Mouse (Mus musculus) induced T-regulatory cell, adult 2 months (primary cell): Measurements from ENCODE around the gene Ccdc33.

Experiments
- DNase-seq: peaks from one replicate; pipeline ENCODE4 v3.0.0-alpha.2; 2012; ENCODE audit warnings: low read depth

Ccdc33 gene

GRCm38 (mm10) chr9:58129508-58129907, 10.9 kb upstream of the Ccdc33 start:
- no peak for DNase-seq

DNA sequence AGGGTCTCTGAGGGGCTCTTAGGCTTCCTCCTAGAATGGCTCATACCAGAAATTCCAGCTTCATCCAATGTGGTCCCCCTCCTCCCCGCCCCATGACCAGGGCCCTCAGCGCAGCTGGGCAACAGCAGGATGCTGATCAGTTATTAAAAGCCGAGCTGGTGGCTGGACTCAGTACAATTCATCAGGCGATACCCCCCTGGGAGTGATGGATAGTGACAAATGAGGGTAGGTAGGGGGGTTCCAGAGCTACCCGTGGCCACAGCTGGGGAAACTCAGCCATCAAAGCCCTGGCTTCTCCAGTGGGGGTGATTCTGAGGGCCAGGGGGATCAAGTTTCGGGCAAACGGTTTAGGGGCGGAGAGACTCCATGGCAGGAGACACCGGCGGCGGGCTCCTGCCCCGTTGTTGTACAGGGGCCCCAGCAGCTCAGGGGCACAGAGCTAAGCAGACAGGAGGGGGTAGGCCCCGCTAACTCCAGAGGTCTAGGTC, 10.3 kb upstream of the Ccdc33 start:
- no peak for DNase-seq

DNA sequence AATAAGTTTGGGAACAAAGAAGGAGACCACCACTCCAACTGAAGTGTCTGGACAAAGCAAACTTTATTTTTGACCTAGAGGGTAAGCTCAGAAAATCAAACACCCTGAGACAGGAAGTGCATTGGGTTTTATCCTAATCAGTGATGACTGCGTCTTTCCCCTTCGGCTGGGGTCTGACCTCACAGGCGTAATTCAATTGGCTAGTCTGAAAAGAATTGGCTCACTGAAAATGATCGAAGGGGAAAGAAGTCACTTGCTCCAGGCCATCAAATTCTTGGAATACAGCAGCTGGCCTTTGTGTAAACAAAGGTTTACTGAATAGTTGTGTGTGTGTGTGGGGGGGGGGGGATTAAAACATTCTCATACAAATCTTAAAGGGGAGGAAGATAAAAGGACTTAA, 7.2 kb upstream of the Ccdc33 start:
- no peak for DNase-seq

DNA sequence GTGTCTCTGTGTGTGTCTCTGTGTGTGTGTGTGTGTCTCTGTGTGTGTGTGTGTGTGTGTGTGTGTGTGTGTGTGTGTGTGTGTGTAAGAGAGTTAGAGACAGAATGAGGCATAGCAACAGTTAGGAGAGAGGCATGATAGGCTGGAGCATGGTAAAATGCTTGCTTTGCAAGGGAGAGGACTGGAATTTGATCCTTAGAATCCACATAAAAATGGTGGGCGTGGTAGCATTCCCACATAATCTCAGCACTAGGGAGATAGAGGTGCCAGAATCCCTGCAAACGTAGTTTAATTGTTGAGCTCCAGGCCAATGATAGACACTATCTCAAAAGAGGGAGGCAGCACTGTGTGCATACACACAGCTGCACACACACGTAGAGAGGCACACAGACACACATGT, 6.5 kb upstream of the Ccdc33 start:
- DNase-seq: no peak

DNA sequence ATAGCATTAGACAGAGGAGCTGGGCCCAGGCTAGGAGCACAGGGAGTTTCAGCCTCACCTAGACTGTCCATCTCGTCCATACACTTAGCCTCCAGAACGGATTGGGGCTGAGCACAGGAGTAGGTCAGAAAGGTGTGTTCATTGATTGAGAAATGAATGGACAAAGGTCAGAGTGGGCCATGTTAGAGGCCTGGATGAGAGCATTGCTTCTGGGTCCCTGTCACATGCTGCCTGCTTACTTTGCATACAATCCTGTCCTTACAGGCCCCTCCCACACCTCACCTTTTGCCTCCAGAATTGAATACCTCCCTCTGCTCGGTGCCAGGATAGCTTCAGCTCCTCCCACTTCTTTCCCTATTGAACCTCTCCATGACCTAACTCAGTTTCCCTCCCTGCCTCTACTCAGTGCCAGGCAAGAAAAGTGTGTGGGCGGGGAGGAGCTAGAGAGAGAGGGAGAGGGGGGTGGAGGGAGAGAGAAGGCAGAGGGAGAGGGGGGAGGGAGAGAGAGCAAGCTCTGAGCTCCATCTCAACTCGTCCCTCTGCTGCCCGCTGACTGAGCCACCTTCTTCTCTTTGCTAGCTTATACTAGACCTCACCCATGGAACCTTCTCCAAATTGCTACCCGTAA, 2.5 kb downstream of the Ccdc33 start:
- no peak for DNase-seq

DNA sequence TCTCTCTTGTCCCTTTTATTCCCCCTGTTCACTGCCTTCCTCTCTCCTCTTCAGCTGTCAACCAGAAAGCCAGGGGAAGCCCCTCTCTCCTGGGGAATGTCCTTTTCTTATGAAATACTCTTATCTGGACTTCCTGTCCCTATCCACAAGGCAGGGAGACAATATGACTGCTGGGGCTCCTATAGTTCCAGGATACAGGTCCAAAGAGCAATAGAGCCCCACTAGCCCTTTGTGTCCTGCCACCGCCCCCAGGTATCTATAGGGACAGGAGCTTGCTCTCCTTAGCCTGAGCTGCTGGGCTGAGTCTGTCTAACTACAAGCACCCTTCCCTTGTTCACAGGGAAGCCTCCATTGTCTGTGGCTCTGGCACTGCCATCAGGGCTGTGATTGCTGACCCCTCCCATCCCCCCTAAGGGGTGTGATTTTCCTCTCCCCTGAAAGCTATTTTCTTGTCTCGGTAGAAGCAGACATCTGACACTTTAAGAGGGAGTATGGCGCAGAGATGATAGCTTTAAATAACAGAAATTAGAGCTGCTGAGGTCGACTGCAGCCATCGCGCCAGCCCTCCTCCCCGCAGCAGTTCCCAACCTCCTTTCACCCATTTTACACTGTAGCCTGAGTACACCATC, 3.2 kb downstream of the Ccdc33 start:
- DNase-seq: no peak

- no peak for DNase-seq
These were observed 4.6 kb downstream of the Ccdc33 start for GRCm38 (mm10) chr9:58114019-58114418.

GRCm38 (mm10) chr9:58113279-58113884, 5.2 kb downstream of the Ccdc33 start:
- DNase-seq: no peak

GRCm38 (mm10) chr9:58112866-58113278, 5.8 kb downstream of the Ccdc33 start:
- no peak for DNase-seq

DNA sequence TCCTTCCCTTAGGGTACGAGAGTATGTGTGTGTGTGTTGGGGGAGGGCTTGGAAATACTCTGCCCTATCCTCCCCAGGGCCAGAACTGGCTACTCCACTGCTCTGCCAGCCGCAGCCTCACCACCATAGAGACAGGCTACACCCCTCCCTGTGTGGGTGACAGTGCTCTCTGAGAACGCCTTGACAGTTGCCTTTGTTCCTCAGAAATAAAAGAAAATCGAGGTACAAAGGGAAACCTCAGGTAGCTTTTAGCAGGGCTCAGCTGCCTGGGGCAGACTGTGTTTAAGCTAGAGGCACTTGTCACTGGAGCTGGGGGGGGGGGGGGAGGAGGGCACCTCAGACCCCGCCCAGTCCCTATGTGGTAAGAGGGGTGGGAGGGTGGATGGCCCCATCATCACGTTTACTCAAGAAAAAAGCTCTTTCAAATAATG, 6.3 kb downstream of the Ccdc33 start:
- DNase-seq: no peak

DNA sequence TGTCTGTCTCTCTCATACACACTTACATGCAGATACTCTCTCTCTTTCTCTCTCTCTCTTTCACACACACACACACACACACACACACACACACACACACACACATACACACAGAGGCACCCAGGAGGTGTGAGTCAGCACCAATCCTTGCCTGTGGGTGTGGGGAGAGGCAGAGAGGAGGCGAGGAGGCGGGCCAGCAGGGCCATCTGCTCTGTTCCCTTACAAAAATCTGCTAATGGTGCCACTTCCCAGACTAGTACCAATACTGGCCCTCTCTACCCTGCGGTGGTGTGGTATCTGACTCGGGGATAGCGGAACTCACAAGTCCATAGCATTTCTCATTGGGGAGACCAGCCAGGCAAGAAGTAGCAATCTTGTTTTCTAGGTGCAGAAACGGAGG, 7.2 kb downstream of the Ccdc33 start:
- DNase-seq: no peak

DNA sequence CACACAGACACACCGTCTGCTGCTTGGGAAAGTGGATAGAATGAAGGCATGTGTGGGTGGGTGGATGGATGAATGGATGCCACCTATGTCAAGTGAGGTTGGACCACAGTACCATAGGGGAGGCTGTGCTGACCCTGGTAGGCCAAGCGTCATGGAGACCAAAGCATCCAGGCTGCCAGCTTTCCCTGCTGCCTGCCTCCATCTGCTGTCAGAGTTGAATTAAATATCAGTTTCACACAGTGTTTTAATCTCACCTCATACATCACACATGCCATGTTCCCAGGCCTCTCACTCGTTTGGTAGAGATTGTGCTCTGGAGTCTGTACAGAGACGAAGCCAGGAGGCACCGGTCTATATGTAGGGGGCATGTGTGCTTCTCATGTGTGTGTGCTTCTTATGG, 7.8 kb downstream of the Ccdc33 start:
- no peak for DNase-seq

GRCm38 (mm10) chr9:58107494-58107893, 11.1 kb downstream of the Ccdc33 start:
- no peak for DNase-seq

DNA sequence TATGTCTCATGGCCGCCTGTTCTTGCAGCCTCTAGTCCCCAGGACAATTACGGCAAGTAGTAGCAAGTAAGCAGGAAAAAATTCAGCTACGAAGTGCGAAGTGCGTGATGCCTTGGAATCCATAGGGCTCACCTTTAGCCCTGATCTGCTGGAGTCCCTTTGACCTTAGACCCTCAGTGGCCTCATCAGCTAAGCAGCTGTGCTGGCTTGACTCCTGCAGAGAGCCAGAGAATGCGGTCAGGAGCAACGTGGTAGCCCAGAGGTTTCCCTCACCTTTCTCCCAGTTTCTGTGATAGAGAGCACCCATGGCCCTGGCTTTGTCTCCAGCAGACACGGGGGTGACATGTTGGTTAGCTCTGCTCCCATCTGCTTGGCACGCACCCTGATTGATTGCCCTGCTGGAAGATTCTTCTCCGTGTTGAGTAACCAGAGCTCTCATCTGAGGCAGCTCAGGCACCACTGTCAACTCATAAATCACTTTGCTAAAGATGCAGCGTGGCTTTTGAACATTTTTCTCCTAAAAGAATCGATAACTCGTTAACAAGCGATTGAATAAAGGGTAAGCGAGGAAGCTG, 12.9 kb downstream of the Ccdc33 start:
- DNase-seq: no peak

GRCm38 (mm10) chr9:58103647-58104046, 15.0 kb downstream of the Ccdc33 start:
- no peak for DNase-seq

DNA sequence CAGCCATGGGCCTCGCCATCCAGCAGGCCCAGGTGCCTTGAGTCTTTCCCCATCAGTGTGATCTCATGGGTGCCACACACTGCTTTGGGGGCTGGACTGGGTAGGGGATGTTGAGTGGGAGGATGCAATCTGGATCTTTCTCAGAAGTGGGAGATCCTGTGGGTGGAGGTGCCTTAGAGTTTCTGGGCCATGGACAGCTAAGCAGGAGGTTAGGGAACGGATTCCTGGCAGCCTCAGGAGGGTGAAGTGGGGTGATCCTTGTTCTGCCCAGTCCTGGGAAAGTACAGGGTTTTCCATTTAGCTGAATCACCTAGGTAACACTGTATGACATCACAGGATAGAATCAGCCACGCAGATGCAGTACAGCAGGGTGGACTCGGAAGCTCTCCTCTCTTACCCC, 16.6 kb downstream of the Ccdc33 start:
- no peak for DNase-seq

GRCm38 (mm10) chr9:58099836-58100565, 18.6 kb downstream of the Ccdc33 start:
- DNase-seq: peak; percentile 8

GRCm38 (mm10) chr9:58096629-58097301, 21.9 kb downstream of the Ccdc33 start:
- DNase-seq: no peak

- DNase-seq: no peak
These were observed 22.6 kb downstream of the Ccdc33 start for GRCm38 (mm10) chr9:58095977-58096376.

GRCm38 (mm10) chr9:58093776-58094175, 24.8 kb downstream of the Ccdc33 start:
- DNase-seq: no peak

- DNase-seq: no peak
These were observed 25.9 kb downstream of the Ccdc33 start for GRCm38 (mm10) chr9:58092581-58093269.
